Mouse (Mus musculus): ENCODE results near the gene Fbxo5. TPM values are rescaled to one million over a fixed set of nuclear protein-coding genes. Genes with fewer than 3 reads are reported as not detected.

The Fbxo5 gene
- 44.8 and 56.7 TPM in 2 replicates for polyA plus RNA-seq (2014; fragmentation: Nextera tagmentation; extraction: Ambion mirVana)

DNA sequence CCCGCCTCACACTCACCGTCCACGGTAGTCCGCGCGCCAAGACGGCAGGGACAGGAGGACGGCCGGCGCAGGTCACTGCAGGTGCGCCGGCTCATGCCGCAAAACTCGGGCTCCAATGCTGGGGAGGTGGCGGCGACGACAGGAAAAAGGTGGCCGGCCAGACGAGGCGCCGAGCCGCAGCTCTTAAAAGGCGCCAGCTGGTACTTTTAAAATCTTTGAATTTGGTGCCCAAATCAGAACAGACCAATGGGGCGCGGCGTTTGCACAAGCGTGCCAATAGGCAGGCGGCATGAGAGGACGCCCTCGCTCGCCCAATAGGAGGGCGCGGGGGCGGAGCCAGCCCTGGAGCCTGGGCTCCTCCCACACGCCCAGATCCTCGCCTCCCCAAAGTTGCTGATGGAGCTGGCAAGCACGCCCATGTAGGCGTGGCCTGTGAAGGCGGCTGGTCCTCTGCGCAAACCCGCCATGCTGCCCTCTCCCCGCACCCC lies at the start of gene Fbxo5:
Gene Fbxo5, minus strand, starts transcription at position 358 of the 488 bp plus-strand sequence.
- Histone ChIP-seq H3K9me3 (ENCODE audit: control insufficient read depth, low read length) (no peaks in the 10 kb centered on the region), H3K4me3 (ENCODE audit: low read depth, low read length) (peak within 1 kb of the TSS; percentile 80), H3K27ac (replicated peaks; ENCODE audit: low read depth, low read length) (peak within 1 kb of the TSS; percentile 88), H3K36me3 (ENCODE audit: control insufficient read depth, insufficient read depth, low read length) (peaks cover 25% of the 10 kb centered on the region), H3K4me1 (ENCODE audit: control insufficient read depth, insufficient read depth, low read length) (peaks cover 5% of the 10 kb centered on the region; the same call in 1 of the 2 replicates), H3K9ac (ENCODE audit: low read depth, low read length) (peak within 1 kb of the TSS; percentile 73), H3K27me3 (replicated peaks; ENCODE audit: control insufficient read depth, insufficient read depth, low read length) (no peaks in the 10 kb centered on the region), H3K4me2 (ENCODE audit: low read depth, low read length) (peak within 1 kb of the TSS; percentile 92)
- 0% methylated on average over 32 of the region's 42 CpGs for WGBS
- DNase-seq (ENCODE audit: low spot score), result peak; percentile 99
- ATAC-seq (ENCODE audit: low read depth), result peak; percentile 96

DNA sequence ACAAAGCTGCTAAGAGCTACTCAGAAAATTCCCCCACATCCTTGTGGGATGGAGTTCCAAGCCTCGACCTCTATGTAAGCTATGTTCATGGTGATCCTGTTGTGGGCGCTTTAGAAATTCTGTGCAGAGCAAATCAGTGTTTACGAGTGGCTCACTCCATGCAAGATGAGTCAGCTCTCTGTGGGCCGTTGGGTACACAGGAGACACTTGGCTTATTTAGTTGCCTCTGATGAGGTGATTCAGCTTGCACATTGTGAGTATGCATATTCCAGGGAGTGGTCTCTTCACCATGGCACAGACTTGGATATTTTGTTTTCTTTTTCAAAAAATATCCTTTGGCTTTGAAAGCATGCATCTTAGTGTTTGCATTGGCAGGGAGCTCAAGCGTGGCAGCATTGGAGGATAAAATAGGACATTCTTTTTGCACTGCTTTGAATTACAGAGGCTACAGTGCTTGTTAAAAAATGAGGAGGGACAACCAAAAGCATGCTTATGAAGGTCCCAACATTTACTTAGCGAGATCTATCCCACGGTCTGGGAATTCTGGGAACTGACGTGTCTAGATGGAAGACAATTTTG lies 48.0 kb upstream of the Fbxo5 start:
- 83% methylated on average over 8 of the region's 8 CpGs for WGBS
- H3K36me3 ChIP-seq (ENCODE audit: control insufficient read depth, insufficient read depth, low read length), result no peaks in the 10 kb centered on the region
- H3K27me3 ChIP-seq (replicated peaks; ENCODE audit: control insufficient read depth, insufficient read depth, low read length), result no peaks in the 10 kb centered on the region
- no peak overlapping the region for H3K4me3 ChIP-seq (ENCODE audit: low read depth, low read length)
- no peak overlapping the region for H3K9ac ChIP-seq (ENCODE audit: low read depth, low read length)
- no peak overlapping the region for H3K4me2 ChIP-seq (ENCODE audit: low read depth, low read length)
- peak; percentile 26 for DNase-seq (ENCODE audit: low spot score)
- no peak overlapping the region for H3K27ac ChIP-seq (replicated peaks; ENCODE audit: low read depth, low read length)
- ATAC-seq (ENCODE audit: low read depth), result no peak
- no peaks in the 10 kb centered on the region for H3K4me1 ChIP-seq (ENCODE audit: control insufficient read depth, insufficient read depth, low read length)
- H3K9me3 ChIP-seq (ENCODE audit: control insufficient read depth, low read length), result no peaks in the 10 kb centered on the region

DNA sequence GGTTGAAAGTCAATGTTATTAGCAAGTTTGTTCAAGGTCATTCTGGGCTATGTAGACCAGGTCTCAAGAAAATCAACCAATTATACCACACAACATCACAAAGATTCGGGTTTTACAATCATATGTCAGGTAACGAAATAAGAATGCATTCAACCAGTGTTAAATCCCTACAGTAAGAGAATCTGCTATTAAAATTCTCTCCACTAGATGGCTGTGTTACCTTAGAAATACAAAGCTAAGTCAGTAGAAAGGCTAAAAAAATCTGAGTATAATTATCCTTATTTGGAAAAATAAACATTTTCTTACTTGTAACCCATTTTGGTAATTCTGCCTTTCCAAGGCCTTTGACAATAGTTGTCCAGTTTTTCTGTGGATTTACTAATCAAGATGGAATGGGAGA lies 41.5 kb upstream of the Fbxo5 start:
- no peak overlapping the region for H3K4me2 ChIP-seq (ENCODE audit: low read depth, low read length)
- DNase-seq (ENCODE audit: low spot score) (peak; percentile 61), ATAC-seq (ENCODE audit: low read depth) (no peak)
- H3K4me1 ChIP-seq (ENCODE audit: control insufficient read depth, insufficient read depth, low read length), result no peaks in the 10 kb centered on the region
- no peak overlapping the region for H3K9ac ChIP-seq (ENCODE audit: low read depth, low read length)
- 26% methylated on average over 2 of the region's 2 CpGs for WGBS
- H3K36me3 ChIP-seq (ENCODE audit: control insufficient read depth, insufficient read depth, low read length), result no peaks in the 10 kb centered on the region
- H3K27me3 ChIP-seq (replicated peaks; ENCODE audit: control insufficient read depth, insufficient read depth, low read length), result no peaks in the 10 kb centered on the region
- no peak overlapping the region for H3K27ac ChIP-seq (replicated peaks; ENCODE audit: low read depth, low read length)
- H3K9me3 ChIP-seq (ENCODE audit: control insufficient read depth, low read length), result no peaks in the 10 kb centered on the region
- no peak overlapping the region for H3K4me3 ChIP-seq (ENCODE audit: low read depth, low read length)

- H3K4me1 ChIP-seq (ENCODE audit: control insufficient read depth, insufficient read depth, low read length), result no peaks in the 10 kb centered on the region
- no peaks in the 10 kb centered on the region for H3K36me3 ChIP-seq (ENCODE audit: control insufficient read depth, insufficient read depth, low read length)
- DNase-seq (ENCODE audit: low spot score) (peak; percentile 83), ATAC-seq (ENCODE audit: low read depth) (no peak)
- H3K4me2 ChIP-seq (ENCODE audit: low read depth, low read length), result no peak overlapping the region
- 83% methylated on average over 4 of the region's 4 CpGs for WGBS
- H3K27ac ChIP-seq (replicated peaks; ENCODE audit: low read depth, low read length), result no peak overlapping the region
- H3K9me3 ChIP-seq (ENCODE audit: control insufficient read depth, low read length), result no peaks in the 10 kb centered on the region
- H3K4me3 ChIP-seq (ENCODE audit: low read depth, low read length), result no peak overlapping the region
- no peak overlapping the region for H3K9ac ChIP-seq (ENCODE audit: low read depth, low read length)
- no peaks in the 10 kb centered on the region for H3K27me3 ChIP-seq (replicated peaks; ENCODE audit: control insufficient read depth, insufficient read depth, low read length)
Measured at GRCm38 (mm10) chr10:5841369-5841768, 36.0 kb upstream of the Fbxo5 start.

GRCm38 (mm10) chr10:5826336-5827025 lies 21.1 kb upstream of the Fbxo5 start:
- Histone ChIP-seq H3K36me3 (ENCODE audit: control insufficient read depth, insufficient read depth, low read length) (peaks cover 3% of the 10 kb centered on the region; the same call in 1 of the 2 replicates), H3K9ac (ENCODE audit: low read depth, low read length) (no peak overlapping the region), H3K4me3 (ENCODE audit: low read depth, low read length) (no peak overlapping the region), H3K4me2 (ENCODE audit: low read depth, low read length) (no peak overlapping the region), H3K27ac (replicated peaks; ENCODE audit: low read depth, low read length) (no peak overlapping the region), H3K4me1 (ENCODE audit: control insufficient read depth, insufficient read depth, low read length) (peaks cover 12% of the 10 kb centered on the region), H3K27me3 (replicated peaks; ENCODE audit: control insufficient read depth, insufficient read depth, low read length) (no peaks in the 10 kb centered on the region), H3K9me3 (ENCODE audit: control insufficient read depth, low read length) (no peaks in the 10 kb centered on the region)
- WGBS, result 72% methylated on average over 6 of the region's 6 CpGs
- ATAC-seq (ENCODE audit: low read depth) (no peak), DNase-seq (ENCODE audit: low spot score) (no peak)

GRCm38 (mm10) chr10:5824779-5825178 lies 19.4 kb upstream of the Fbxo5 start:
- Histone ChIP-seq H3K4me1 (ENCODE audit: control insufficient read depth, insufficient read depth, low read length) (peaks cover 16% of the 10 kb centered on the region), H3K27ac (replicated peaks; ENCODE audit: low read depth, low read length) (peak overlapping the region; percentile 85), H3K9ac (ENCODE audit: low read depth, low read length) (peak overlapping the region; percentile 41), H3K4me2 (ENCODE audit: low read depth, low read length) (peak overlapping the region; percentile 59), H3K4me3 (ENCODE audit: low read depth, low read length) (peak overlapping the region; percentile 98), H3K36me3 (ENCODE audit: control insufficient read depth, insufficient read depth, low read length) (peaks cover 5% of the 10 kb centered on the region), H3K9me3 (ENCODE audit: control insufficient read depth, low read length) (no peaks in the 10 kb centered on the region), H3K27me3 (replicated peaks; ENCODE audit: control insufficient read depth, insufficient read depth, low read length) (no peaks in the 10 kb centered on the region)
- ATAC-seq (ENCODE audit: low read depth) (no peak), DNase-seq (ENCODE audit: low spot score) (peak; percentile 75)
- 0% methylated on average over 3 of the region's 3 CpGs for WGBS

GRCm38 (mm10) chr10:5823740-5824491 lies 18.5 kb upstream of the Fbxo5 start, which contains the start of gene Mtrf1l:
Mtrf1l (minus strand) TSS chr10:5823910.
- ATAC-seq (ENCODE audit: low read depth) (peak; percentile 96), DNase-seq (ENCODE audit: low spot score) (peak; percentile 99)
- Histone ChIP-seq H3K9me3 (ENCODE audit: control insufficient read depth, low read length) (no peaks in the 10 kb centered on the region), H3K4me1 (ENCODE audit: control insufficient read depth, insufficient read depth, low read length) (peaks cover 16% of the 10 kb centered on the region), H3K36me3 (ENCODE audit: control insufficient read depth, insufficient read depth, low read length) (peaks cover 13% of the 10 kb centered on the region), H3K27me3 (replicated peaks; ENCODE audit: control insufficient read depth, insufficient read depth, low read length) (no peaks in the 10 kb centered on the region), H3K27ac (replicated peaks; ENCODE audit: low read depth, low read length) (peak within 1 kb of the TSS; percentile 94), H3K4me2 (ENCODE audit: low read depth, low read length) (peak within 1 kb of the TSS; percentile 62), H3K9ac (ENCODE audit: low read depth, low read length) (peak within 1 kb of the TSS; percentile 89), H3K4me3 (ENCODE audit: low read depth, low read length) (peak within 1 kb of the TSS; percentile 98)
- WGBS, result under 1% methylated on average over 35 of the region's 47 CpGs

DNA sequence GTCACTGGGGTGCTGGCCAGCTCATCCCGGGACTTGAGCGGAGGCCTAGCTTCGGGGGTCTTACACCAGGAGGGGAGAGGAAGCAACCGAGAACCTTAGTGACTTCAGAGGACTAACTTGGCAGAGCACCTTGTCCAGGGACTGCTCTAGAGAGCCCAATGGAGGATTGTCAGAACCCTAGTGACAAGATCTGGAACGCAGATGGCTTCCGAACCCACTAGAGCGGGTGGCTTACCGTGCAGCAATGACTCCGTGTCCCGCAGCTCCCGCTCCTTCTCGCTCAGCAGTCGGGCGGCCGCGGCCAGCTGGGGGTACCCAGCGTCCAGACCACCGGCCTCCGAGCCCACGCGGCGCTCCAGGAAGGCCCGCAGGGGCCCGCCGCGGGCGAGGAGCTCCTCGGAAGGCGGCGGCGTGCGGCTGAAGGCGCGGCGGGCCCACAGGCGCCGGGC lies 17.9 kb upstream of the Fbxo5 start:
- Histone ChIP-seq H3K9ac (ENCODE audit: low read depth, low read length) (peak overlapping the region; percentile 89), H3K36me3 (ENCODE audit: control insufficient read depth, insufficient read depth, low read length) (peaks cover 19% of the 10 kb centered on the region), H3K9me3 (ENCODE audit: control insufficient read depth, low read length) (no peaks in the 10 kb centered on the region), H3K4me1 (ENCODE audit: control insufficient read depth, insufficient read depth, low read length) (peaks cover 16% of the 10 kb centered on the region), H3K4me2 (ENCODE audit: low read depth, low read length) (peak overlapping the region; percentile 62), H3K27ac (replicated peaks; ENCODE audit: low read depth, low read length) (peak overlapping the region; percentile 94), H3K4me3 (ENCODE audit: low read depth, low read length) (peak overlapping the region; percentile 98), H3K27me3 (replicated peaks; ENCODE audit: control insufficient read depth, insufficient read depth, low read length) (no peaks in the 10 kb centered on the region)
- ATAC-seq (ENCODE audit: low read depth) (no peak; the same call in 1 of the 2 replicates), DNase-seq (ENCODE audit: low spot score) (no peak)
- 0% methylated on average over 27 of the region's 37 CpGs for WGBS

Measured in embryonic facial prominence, embryonic 14.5 days (tissue).